Mouse (Mus musculus) forebrain, embryonic 13.5 days (tissue): ENCODE measurements around the gene Cela1. TPM values are rescaled to one million over a fixed set of nuclear protein-coding genes. Genes with fewer than 3 reads are reported as not detected.

Experiments used
- ATAC-seq: fragments of 200-750 bp; cut with Nextera tagmentation; 2 replicates; pipeline ENCODE4 v1.8.0; 2017
- H3K27ac ChIP-seq: fragments of 300-500 bp; sonication (generic); 2 replicates; pipeline ENCODE4 v1.5.1; 2015; ENCODE audit warnings: inconsistent platforms, mild to moderate bottlenecking, moderate library complexity
- H3K27me3 ChIP-seq: fragments of 300-500 bp; sonication (generic); 2 replicates; pipeline ENCODE4 v1.6.1; 2015; ENCODE audit warnings: mild to moderate bottlenecking, inconsistent platforms
- H3K36me3 ChIP-seq: fragments of 300-500 bp; sonication (generic); 2 replicates; pipeline ENCODE4 v1.6.1; 2015; ENCODE audit warnings: mild to moderate bottlenecking, inconsistent platforms; ENCODE audit not compliant: poor library complexity, severe bottlenecking
- H3K4me1 ChIP-seq: fragments of 300-500 bp; sonication (generic); 2 replicates; pipeline ENCODE4 v1.6.1; 2015; ENCODE audit warnings: inconsistent platforms
- H3K4me2 ChIP-seq: fragments of 300-500 bp; sonication (generic); 2 replicates; pipeline ENCODE4 v1.6.1; 2015; ENCODE audit warnings: inconsistent platforms, mild to moderate bottlenecking, moderate library complexity
- H3K4me3 ChIP-seq: fragments of 300-500 bp; sonication (generic); 2 replicates; pipeline ENCODE4 v1.5.1; 2015; ENCODE audit warnings: mild to moderate bottlenecking, inconsistent platforms
- H3K9ac ChIP-seq: fragments of 300-500 bp; sonication (generic); 2 replicates; pipeline ENCODE4 v1.6.1; 2015; ENCODE audit warnings: mild to moderate bottlenecking, inconsistent platforms
- H3K9me3 ChIP-seq: fragments of 300-500 bp; sonication (generic); replicated peaks from 2 replicates; pipeline ENCODE4 v1.6.1; 2016; ENCODE audit warnings: inconsistent platforms
- WGBS: fragments of 180-500 bp; shearing (Covaris S2); methylation state at CpG from one replicate; pipeline ENCODE4 v1.1.7; 2015; 5-methylcytosine and 5-hydroxymethylcytosine counted together
- polyA plus RNA-seq: library from polyadenylated mRNA; unstranded; fragments of >200 nt; fragmentation: Nextera tagmentation; extraction: Ambion mirVana; gene quantifications from 2 replicates; pipeline ENCODE4 v1.2.1, GENCODE M21; 2015

The Cela1 gene
- polyA plus RNA-seq, 1 experiment from 2014 or later, result 1.2 TPM

DNA sequence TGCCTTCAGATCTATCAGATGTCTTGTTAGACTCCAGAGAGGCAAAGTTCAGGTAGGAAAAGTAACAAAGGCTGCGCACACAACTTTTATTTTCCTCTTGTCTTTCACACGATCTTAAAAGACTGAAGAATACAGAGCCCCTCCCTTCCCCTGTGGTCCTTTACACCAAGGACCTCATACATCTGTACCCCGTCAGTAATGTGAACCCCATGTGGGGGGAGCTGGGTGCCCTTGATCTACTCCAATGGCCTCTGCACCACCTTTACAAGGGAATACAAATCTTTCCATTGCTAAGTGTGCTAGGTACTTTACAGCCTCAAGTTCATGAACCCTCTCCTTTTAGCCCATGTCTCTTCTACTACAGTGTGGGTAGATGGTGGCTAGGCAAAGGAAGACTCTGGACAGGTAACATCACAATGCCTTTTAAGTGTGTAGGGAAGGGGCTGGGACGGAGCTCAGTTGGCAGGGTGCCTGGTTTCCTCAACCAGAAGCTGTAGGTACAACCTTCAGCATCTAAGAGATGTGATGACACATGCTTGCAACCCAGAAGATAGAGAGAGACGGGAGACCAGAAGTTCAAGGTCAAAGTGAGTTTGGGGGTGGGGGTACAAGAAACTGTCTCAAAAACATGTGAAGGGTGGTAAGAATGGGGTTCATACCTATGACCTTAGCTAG is 19.7 kb downstream of the Cela1 start:
- Histone ChIP-seq H3K36me3 (no peaks in the 10 kb centered on the region), H3K27ac (no peak overlapping the region), H3K9ac (no peak overlapping the region), H3K4me2 (no peak overlapping the region), H3K27me3 (no peaks in the 10 kb centered on the region), H3K9me3 (no peaks in the 10 kb centered on the region), H3K4me1 (no peaks in the 10 kb centered on the region), H3K4me3 (no peak overlapping the region)
- ATAC-seq, result no peak
- WGBS, result 85% methylated on average over 5 of the region's 5 CpGs

DNA sequence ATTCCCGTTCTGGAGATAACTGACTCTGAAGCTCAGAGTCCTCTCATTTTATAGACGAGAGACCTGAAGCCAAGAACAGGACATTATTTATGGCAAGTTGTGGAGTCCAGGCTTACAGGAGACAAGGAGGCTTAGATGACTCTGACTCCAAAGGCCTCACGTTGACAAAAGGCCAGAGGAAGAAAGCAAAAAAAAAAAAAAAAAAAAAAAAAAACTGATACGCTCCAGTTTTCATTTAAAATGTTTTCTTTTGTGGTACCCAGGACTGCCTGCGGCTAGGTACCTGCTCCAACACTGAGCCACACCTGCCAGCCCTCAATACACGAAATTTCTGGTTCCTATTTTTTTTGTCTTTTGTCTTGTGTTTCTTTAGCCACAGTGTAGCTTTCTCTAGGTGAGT is 20.3 kb downstream of the Cela1 start:
- Histone ChIP-seq H3K36me3 (no peaks in the 10 kb centered on the region), H3K27me3 (no peaks in the 10 kb centered on the region), H3K9ac (no peak overlapping the region), H3K4me2 (no peak overlapping the region), H3K4me1 (no peaks in the 10 kb centered on the region), H3K4me3 (no peak overlapping the region), H3K27ac (no peak overlapping the region), H3K9me3 (no peaks in the 10 kb centered on the region)
- ATAC-seq, result no peak
- 68% methylated on average over 6 of the region's 6 CpGs for WGBS

DNA sequence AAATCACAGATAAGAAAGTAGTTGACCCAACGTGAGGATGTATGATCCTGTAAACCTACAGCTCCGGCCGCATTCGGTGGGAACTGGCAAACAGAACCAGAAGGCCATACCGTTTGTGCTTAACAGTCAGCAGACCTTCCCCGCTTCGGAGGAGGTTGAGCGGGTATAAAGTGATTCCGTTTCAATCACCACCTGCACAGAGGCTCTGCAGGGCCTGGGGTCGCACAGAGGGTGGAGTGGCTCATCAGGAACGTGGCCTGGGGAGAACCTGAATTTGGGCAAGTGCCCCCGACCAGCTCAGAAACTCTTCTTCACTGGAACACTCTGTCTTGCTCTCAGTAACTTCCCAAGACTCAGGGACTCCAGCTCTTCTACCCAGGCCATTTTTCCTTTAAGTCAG is 20.9 kb downstream of the Cela1 start:
- H3K4me1 ChIP-seq, result no peaks in the 10 kb centered on the region
- WGBS, result 42% methylated on average over 12 of the region's 12 CpGs
- H3K4me3 ChIP-seq, result no peak overlapping the region
- H3K27me3 ChIP-seq, result no peaks in the 10 kb centered on the region
- no peak overlapping the region for H3K9ac ChIP-seq
- H3K4me2 ChIP-seq, result no peak overlapping the region
- no peak overlapping the region for H3K27ac ChIP-seq
- no peaks in the 10 kb centered on the region for H3K36me3 ChIP-seq
- no peaks in the 10 kb centered on the region for H3K9me3 ChIP-seq
- no peak for ATAC-seq

DNA sequence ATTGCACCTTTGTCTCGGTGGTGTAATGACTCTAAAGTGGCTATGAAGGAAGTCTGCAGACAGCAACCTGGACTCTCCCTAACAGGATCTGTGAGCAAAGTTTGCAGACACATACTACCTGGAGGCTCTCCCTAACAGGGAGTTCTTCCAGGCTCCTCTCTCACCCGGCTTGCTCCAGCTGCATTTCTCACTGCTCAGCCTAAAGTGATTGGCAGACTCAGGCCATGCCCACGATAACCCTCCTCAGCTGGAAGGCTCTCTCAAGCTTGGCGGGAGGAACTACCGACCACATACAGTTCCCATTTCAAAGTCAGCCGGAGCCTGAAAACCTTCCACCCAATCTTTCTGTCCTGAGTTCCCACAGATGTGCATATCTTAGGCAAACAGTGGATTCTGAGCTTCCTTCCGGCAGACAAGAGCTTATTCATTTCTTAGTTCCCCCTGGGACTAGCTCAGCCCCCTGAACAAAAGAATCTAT is 21.5 kb downstream of the Cela1 start:
- H3K27ac ChIP-seq, result no peak overlapping the region
- H3K9me3 ChIP-seq, result no peaks in the 10 kb centered on the region
- WGBS, result 10% methylated on average over 7 of the region's 7 CpGs
- H3K4me3 ChIP-seq, result no peak overlapping the region
- H3K4me1 ChIP-seq, result no peaks in the 10 kb centered on the region
- no peaks in the 10 kb centered on the region for H3K27me3 ChIP-seq
- ATAC-seq, result no peak
- no peak overlapping the region for H3K4me2 ChIP-seq
- no peaks in the 10 kb centered on the region for H3K36me3 ChIP-seq
- no peak overlapping the region for H3K9ac ChIP-seq

DNA sequence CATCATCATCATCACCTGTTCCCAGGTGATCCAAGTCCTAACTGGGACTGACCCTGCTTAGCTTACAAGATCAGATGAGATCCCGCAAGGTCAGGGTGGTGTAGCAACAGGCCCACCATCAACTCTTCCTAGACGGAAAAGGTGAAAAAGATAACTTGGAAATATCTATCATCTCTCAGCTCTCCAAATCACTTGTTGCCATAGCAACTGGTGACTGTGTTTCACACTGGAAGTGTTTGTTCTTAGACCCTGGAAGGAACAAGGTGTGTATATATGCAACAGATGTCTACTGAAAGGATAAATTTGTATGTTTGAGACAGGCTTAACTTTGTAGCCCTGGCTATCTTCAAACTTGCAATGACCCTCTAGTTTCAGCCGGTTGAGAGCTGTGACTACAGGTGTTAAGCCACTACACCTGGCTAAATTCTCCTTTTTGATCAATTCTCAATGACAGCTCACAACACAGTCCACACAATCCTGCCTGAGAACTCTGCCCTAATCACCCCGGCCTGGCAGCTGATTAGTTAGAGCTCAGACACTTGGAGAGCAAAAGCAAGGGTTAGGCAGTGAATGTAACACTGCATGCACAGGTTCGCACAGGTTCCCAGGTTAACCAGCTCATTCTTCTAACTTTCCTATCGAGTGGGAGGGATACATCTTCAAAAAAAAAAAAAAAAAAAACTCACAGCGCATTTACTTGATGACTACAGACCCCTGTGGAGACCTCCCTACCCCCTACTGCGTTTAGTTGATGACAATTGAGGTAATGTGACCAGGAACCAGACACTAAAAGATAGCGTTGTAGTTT is 22.1 kb downstream of the Cela1 start:
- H3K4me1 ChIP-seq, result no peaks in the 10 kb centered on the region
- no peak overlapping the region for H3K9ac ChIP-seq
- no peak overlapping the region for H3K4me2 ChIP-seq
- H3K9me3 ChIP-seq, result no peaks in the 10 kb centered on the region
- H3K36me3 ChIP-seq, result no peaks in the 10 kb centered on the region
- WGBS, result 42% methylated on average over 9 of the region's 9 CpGs
- no peak for ATAC-seq
- H3K27me3 ChIP-seq, result no peaks in the 10 kb centered on the region
- no peak overlapping the region for H3K27ac ChIP-seq
- no peak overlapping the region for H3K4me3 ChIP-seq

DNA sequence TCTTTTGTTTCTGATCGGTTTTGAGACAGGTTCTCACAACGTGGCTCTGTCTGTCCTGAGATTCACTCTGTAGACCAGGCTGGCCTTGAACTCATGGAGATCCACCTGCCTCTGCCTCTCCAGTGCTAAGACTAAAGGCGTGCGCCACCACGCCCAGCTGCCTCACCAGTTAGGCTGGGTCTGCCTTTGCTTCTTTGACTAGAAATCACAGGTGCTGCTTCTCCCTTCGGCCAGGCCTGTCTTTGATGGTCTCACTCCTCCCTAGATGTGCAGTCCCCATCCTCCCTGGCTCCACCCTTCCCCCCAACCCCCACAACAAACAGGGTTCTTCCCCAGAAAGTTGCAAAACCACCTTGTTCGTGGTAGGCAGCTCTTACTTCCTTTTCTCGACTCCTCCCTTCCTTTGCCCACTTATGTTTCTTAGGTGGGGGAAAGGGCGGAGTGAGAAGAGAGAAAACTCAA is 22.9 kb downstream of the Cela1 start:
- no peaks in the 10 kb centered on the region for H3K27me3 ChIP-seq
- no peaks in the 10 kb centered on the region for H3K9me3 ChIP-seq
- H3K4me3 ChIP-seq, result no peak overlapping the region
- ATAC-seq, result no peak
- H3K4me2 ChIP-seq, result no peak overlapping the region
- no peak overlapping the region for H3K27ac ChIP-seq
- H3K9ac ChIP-seq, result no peak overlapping the region
- 83% methylated on average over 9 of the region's 9 CpGs for WGBS
- no peaks in the 10 kb centered on the region for H3K36me3 ChIP-seq
- H3K4me1 ChIP-seq, result no peaks in the 10 kb centered on the region

DNA sequence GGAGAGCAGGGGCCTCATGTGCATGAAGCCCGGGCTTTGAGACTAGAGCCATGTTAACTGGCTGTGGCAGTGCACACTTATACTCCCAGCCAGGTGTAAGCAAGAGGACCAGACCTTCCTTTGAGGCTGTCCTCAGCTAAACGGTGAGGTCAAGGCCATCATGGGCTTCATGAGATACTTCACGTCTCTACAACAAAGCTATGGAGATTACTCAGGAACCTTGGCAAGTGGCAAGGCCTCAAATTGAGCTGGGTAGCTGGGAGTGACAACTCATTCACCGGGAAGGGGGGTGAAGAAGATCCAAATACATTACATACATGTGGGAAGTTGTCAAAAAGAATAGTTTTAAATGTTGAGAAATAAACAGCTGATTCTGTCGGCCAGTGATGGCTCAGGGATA is 26.9 kb downstream of the Cela1 start:
- 92% methylated on average over 5 of the region's 5 CpGs for WGBS
- no peaks in the 10 kb centered on the region for H3K27me3 ChIP-seq
- H3K9me3 ChIP-seq, result no peaks in the 10 kb centered on the region

DNA sequence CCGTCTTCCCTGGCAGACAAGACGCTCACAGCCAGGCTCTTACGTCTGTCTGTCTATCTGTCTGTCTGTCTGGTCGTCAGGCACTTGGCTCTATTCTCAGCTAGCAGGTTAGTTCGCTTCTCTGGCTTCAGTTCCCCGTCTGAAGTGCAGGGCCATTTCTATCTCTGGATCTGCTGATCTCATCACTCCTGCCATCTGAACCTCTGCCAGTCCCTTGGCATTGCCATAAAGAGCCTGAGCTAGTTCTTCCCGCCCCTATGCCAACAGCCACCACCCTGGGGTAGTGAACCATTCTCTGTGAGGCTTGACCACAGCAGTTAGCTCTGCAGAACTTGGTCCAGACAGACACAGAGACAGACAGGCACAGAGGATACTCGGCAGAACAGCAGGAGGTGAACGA is 27.4 kb downstream of the Cela1 start:
- H3K4me2 ChIP-seq, result no peak overlapping the region
- ATAC-seq, result no peak
- no peak overlapping the region for H3K4me3 ChIP-seq
- no peaks in the 10 kb centered on the region for H3K9me3 ChIP-seq
- 89% methylated on average over 9 of the region's 9 CpGs for WGBS
- no peak overlapping the region for H3K9ac ChIP-seq
- H3K27ac ChIP-seq, result no peak overlapping the region
- H3K27me3 ChIP-seq, result no peaks in the 10 kb centered on the region
- H3K36me3 ChIP-seq, result no peaks in the 10 kb centered on the region
- no peaks in the 10 kb centered on the region for H3K4me1 ChIP-seq

More for the DNA sequence above, 26.9 kb downstream of the Cela1 start:
- Histone ChIP-seq H3K4me1 (no peaks in the 10 kb centered on the region), H3K9ac (no peak overlapping the region), H3K4me2 (no peak overlapping the region), H3K4me3 (no peak overlapping the region), H3K27ac (no peak overlapping the region), H3K36me3 (no peaks in the 10 kb centered on the region)
- ATAC-seq, result no peak

DNA sequence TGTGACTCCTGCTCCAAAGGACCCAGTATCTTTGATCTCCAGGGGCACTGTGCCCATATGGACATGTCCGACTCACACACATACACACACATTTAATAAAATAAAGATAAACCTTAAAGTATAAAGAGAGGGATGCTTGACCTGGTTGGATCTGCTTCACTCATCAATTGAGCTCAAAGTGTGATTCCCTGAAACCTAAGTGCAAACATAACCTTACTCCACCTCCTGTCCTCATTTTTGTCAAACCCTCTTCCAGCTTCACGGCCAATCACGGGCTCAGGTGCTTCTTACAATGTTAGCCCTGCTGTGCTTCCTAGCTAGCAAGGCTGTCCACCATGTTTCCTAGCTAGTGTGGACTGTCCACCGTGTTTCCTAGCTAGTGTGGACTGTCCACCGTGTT is 32.5 kb downstream of the Cela1 start:
- Histone ChIP-seq H3K4me2 (no peak overlapping the region), H3K9me3 (no peaks in the 10 kb centered on the region), H3K9ac (no peak overlapping the region), H3K27ac (no peak overlapping the region), H3K4me1 (no peaks in the 10 kb centered on the region), H3K36me3 (no peaks in the 10 kb centered on the region), H3K27me3 (no peaks in the 10 kb centered on the region), H3K4me3 (no peak overlapping the region)
- no peak for ATAC-seq
- 86% methylated on average over 5 of the region's 5 CpGs for WGBS

DNA sequence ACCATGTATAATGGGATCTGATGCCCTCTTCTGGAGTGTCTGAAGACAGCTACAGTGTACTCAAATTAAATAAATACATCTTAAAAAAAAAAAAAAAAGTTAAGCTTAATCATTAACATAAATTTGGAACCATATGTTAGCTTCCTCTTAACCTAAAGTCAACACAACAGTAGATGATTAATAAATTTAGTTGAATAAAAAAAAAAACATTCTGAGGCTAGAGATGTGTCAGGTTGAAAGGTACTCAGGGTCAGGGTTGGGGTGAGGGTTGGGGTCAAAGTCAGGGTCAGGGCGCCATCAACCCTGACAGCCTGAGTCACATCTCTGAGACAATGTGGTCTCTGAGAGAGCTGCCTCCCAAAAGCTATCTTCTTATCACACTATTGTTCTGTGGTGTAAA is 33.5 kb downstream of the Cela1 start:
- WGBS, result 92% methylated on average over 1 of the region's 1 CpGs
- Histone ChIP-seq H3K36me3 (no peaks in the 10 kb centered on the region), H3K9ac (no peak overlapping the region), H3K27ac (no peak overlapping the region), H3K4me1 (no peaks in the 10 kb centered on the region), H3K9me3 (no peaks in the 10 kb centered on the region), H3K4me2 (no peak overlapping the region), H3K4me3 (no peak overlapping the region), H3K27me3 (no peaks in the 10 kb centered on the region)
- ATAC-seq, result no peak

DNA sequence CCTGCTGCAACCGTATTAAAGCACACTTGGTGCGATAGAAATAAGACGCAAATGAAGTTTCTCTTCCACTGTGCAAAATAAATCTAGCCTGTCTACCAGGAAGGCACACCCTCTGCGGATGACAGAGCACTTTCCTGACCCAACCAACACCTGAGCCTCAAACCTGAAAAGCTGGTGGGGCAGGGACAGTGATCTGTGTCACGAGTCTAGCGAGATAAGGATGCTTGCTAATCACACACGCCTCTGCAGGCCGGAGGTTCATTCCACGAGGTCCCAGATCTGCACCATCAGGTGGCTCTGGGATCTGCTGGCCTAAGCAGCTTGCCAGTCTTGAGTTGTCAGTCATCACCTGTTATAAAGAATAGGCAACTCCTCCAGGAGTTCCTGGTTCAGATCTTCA is 36.1 kb downstream of the Cela1 start:
- Histone ChIP-seq H3K4me3 (no peak overlapping the region), H3K9ac (no peak overlapping the region), H3K9me3 (no peaks in the 10 kb centered on the region), H3K36me3 (no peaks in the 10 kb centered on the region), H3K4me1 (no peaks in the 10 kb centered on the region), H3K4me2 (no peak overlapping the region), H3K27me3 (no peaks in the 10 kb centered on the region), H3K27ac (no peak overlapping the region)
- WGBS, result 86% methylated on average over 9 of the region's 9 CpGs
- no peak for ATAC-seq

DNA sequence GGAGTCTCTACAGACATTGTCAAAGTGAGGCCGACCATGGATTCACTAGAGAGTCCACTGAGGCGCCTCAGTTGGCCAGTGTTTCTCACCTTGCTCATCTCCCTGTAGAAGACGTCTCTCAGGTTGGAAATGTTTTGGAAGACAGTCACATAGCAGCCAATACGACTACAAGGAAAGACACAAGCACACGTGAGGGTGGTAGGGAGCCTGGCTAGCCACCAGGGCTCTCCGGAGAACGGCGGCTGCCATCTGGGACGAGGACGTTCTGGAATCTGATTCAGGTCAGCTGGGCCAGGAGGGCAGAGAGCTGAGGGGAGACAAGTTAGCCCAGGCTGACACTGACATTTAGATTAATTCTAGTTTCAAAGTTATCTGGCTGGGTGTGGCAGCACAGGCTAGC is 37.6 kb downstream of the Cela1 start:
- WGBS, result 87% methylated on average over 10 of the region's 10 CpGs

More for the DNA sequence above, 37.6 kb downstream of the Cela1 start:
- Histone ChIP-seq H3K4me3 (no peak overlapping the region), H3K4me2 (no peak overlapping the region), H3K36me3 (no peaks in the 10 kb centered on the region), H3K4me1 (no peaks in the 10 kb centered on the region), H3K27me3 (no peaks in the 10 kb centered on the region), H3K9ac (no peak overlapping the region), H3K9me3 (no peaks in the 10 kb centered on the region), H3K27ac (no peak overlapping the region)
- no peak for ATAC-seq
